Mouse (Mus musculus) kidney, adult 2 months (tissue): ENCODE measurements around the gene Mapkapk3.

Experiments used
- CTCF ChIP-seq: fragments of 200-500 bp; conservative IDR thresholded peaks from 2 replicates; pipeline ENCODE4 v1.5.1; 2011; ENCODE audit warnings: low read depth, mild to moderate bottlenecking, control low read depth, low read length, moderate library complexity, mixed read lengths; ENCODE audit not compliant: insufficient read depth, insufficient read length
- POLR2A ChIP-seq: fragments of 200-500 bp; IDR thresholded peaks from one replicate; pipeline ENCODE4 v1.6.1; 2011; ENCODE audit warnings: low read depth, low read length, control low read depth

- TF ChIP-seq POLR2A, result no peak
- no peak for TF ChIP-seq CTCF
Observed at GRCm38 (mm10) chr9:107313926-107314325, 24.2 kb upstream of the Mapkapk3 start.
